19 mouse cellular contexts compared by ENCODE assay signal in genomic region chr12:76669956-76670530, GRCm38 (mm10). TPM values are rescaled to one million over a fixed set of nuclear protein-coding genes. Genes with fewer than 3 reads are reported as not detected.
DNase-seq lines count a peak whose midpoint lies in the region; ATAC-seq and TF ChIP-seq lines count a peak whose summit lies in the region.
"Had no signal": no experiment of that assay in that cellular context is flagged by ENCODE, and none has a peak within 500 bp of the region (broad histone marks: within the 10 kb centered on the region; RNA-seq: fewer than 3 reads in every experiment).

No protein-coding gene starts in this region.

- peaks cover 52% of the 10 kb centered on the region for H3K4me1 ChIP-seq in heart, embryonic 15.5 days (replicated peaks)
- H3K4me1 ChIP-seq in G1E (ENCODE audit: insufficient read depth, low read depth, low read length): peaks cover 85% of the 10 kb centered on the region
- peaks cover 42 to 52% of the 10 kb centered on the region in 2 experiments for H3K4me1 ChIP-seq in MEL (ENCODE audit: control insufficient read depth in 1 of 2, insufficient read depth in 2 of 2, low read length in 2 of 2)
- peaks cover 64% of the 10 kb centered on the region for H3K4me1 ChIP-seq in liver, embryonic 11.5 days (replicated peaks; ENCODE audit: control insufficient read depth, insufficient read depth, low read length)

- no peak for TF ChIP-seq EP300 in MEL (IDR thresholded peaks at IDR 0.05; ENCODE audit: low read depth in 1 of 2, low read length in 2 of 2)

- H3K79me2 ChIP-seq in MEL (ENCODE audit: control insufficient read depth, insufficient read depth, low read length, poor library complexity): peaks cover 5% of the 10 kb centered on the region; the same call in 1 of the 2 replicates

- ATAC-seq in heart, embryonic 15.5 days (replicated peaks; ENCODE audit: insufficient number of reproducible peaks, insufficient read depth, low FRiP score, low read depth): no peak
- no peak for ATAC-seq in G1E (ENCODE audit: extremely low read depth, insufficient number of reproducible peaks, low FRiP score, poor library complexity, severe bottlenecking)
- no peak for ATAC-seq in liver, embryonic 11.5 days (replicated peaks; ENCODE audit: low FRiP score)
- no peak for ATAC-seq in CD4-positive, CD25-positive, alpha-beta regulatory T cell, adult 4 months
- ATAC-seq: forebrain, embryonic 16.5 days; intestine, postnatal 0 days had no signal

- intact Hi-C loops in left cerebral cortex, postnatal 25 days (cut with DNase I): loop anchor here (5.0 kb wide), 1 partner anchor 42 kb away; the partner anchor contains the start of gene Sptb

- no peaks in the 10 kb centered on the region for H3K27me3 ChIP-seq in heart, embryonic 15.5 days
- no peaks in the 10 kb centered on the region for H3K27me3 ChIP-seq in G1E (ENCODE audit: insufficient read depth, low read length)
- no peaks in the 10 kb centered on the region for H3K27me3 ChIP-seq in MEL (ENCODE audit: control insufficient read depth in 1 of 2, insufficient read depth in 2 of 2, low read length in 2 of 2)
- H3K27me3 ChIP-seq in liver, embryonic 11.5 days (replicated peaks; ENCODE audit: control insufficient read depth, insufficient read depth, low read length): no peaks in the 10 kb centered on the region
- H3K27me3 ChIP-seq: CH12.LX; hindbrain, embryonic 13.5 days; limb, embryonic 13.5 days had no signal

- H3K4me3 ChIP-seq in heart, embryonic 15.5 days: no peak overlapping the region
- H3K4me3 ChIP-seq in G1E (ENCODE audit: low read depth, low read length): peak overlapping the region; percentile 58; the same call in 1 of the 2 replicates
- peak overlapping the region; percentile 3 to 5; a peak in 3 of 4 replicates for H3K4me3 ChIP-seq in MEL (ENCODE audit: control insufficient read depth in 1 of 2, insufficient read depth in 1 of 2, low read depth in 2 of 2, low read length in 2 of 2)
- H3K4me3 ChIP-seq in liver, embryonic 11.5 days (ENCODE audit: low read depth, low read length): 0 out of 2 replicates have a peak overlapping the region, but pooled peaks have one; percentile 10
- H3K4me3 ChIP-seq: hindbrain, embryonic 13.5 days; limb, embryonic 13.5 days had no signal

- peak overlapping the region; percentile 17; the same call in 1 of the 2 replicates for H3K4me2 ChIP-seq in heart, embryonic 15.5 days
- H3K4me2 ChIP-seq in liver, embryonic 11.5 days: peak overlapping the region; percentile 33
- H3K4me2 ChIP-seq: hindbrain, embryonic 13.5 days; limb, embryonic 13.5 days; midbrain, embryonic 11.5 days had no signal

- H3K27ac ChIP-seq in heart, embryonic 15.5 days: peak overlapping the region; percentile 9; the same call in 1 of the 2 replicates
- H3K27ac ChIP-seq in MEL (ENCODE audit: control insufficient read depth, low read depth, low read length): peak overlapping the region; percentile 95
- H3K27ac ChIP-seq in liver, embryonic 11.5 days (ENCODE audit: low read depth, low read length): peak overlapping the region; percentile 95
- H3K27ac ChIP-seq: hindbrain, embryonic 13.5 days; limb, embryonic 13.5 days had no signal

- no peak; a peak in 1 of 4 replicates for TF ChIP-seq POLR2A in MEL (IDR thresholded peaks at IDR 0.05; ENCODE audit: control insufficient read depth in 1 of 2, insufficient read depth in 1 of 2, low read depth in 1 of 2, low read length in 2 of 2, poor library complexity in 1 of 2)

- TF ChIP-seq RAD21 in MEL (IDR thresholded peaks at IDR 0.05; ENCODE audit: low read depth, low read length): no peak

- DNase-seq in heart, postnatal 4 days: no peak
- DNase-seq in G1E (ENCODE audit: low spot score) (no peak), MEL (ENCODE audit: low read depth, low spot score) (no peak)
- no peak for DNase-seq in liver, embryonic 11.5 days (ENCODE audit: low spot score)
- DNase-seq in left cerebral cortex, postnatal 25 days (ENCODE audit: low spot score in 2 of 2): no peak
- DNase-seq: gastrocnemius, postnatal 10 days; kidney, postnatal 36 days; layer of hippocampus, postnatal 36 days; lung, postnatal 14 days; right cerebral cortex, postnatal 14 days; thymus, adult 2 months had no signal

- H3K36me3 ChIP-seq in heart, embryonic 15.5 days: no peaks in the 10 kb centered on the region
- H3K36me3 ChIP-seq in G1E (replicated peaks) (peaks cover 55% of the 10 kb centered on the region), MEL (ENCODE audit: control insufficient read depth in 1 of 2, insufficient read depth in 2 of 2, low read length in 2 of 2) (peaks cover 0 to 53% of the 10 kb centered on the region in 2 experiments; a peak in 2 of 4 replicates)
- H3K36me3 ChIP-seq in liver, embryonic 11.5 days (ENCODE audit: control insufficient read depth, insufficient read depth, low read length): no peaks in the 10 kb centered on the region
- H3K36me3 ChIP-seq: hindbrain, embryonic 13.5 days; limb, embryonic 13.5 days had no signal

- no peaks in the 10 kb centered on the region for H3K9me3 ChIP-seq in heart, embryonic 15.5 days (replicated peaks)
- no peaks in the 10 kb centered on the region for H3K9me3 ChIP-seq in G1E (replicated peaks)
- H3K9me3 ChIP-seq in MEL (replicated peaks; ENCODE audit: insufficient read depth, low read length): no peaks in the 10 kb centered on the region
- H3K9me3 ChIP-seq in liver, embryonic 11.5 days (ENCODE audit: control insufficient read depth, low read length): no peaks in the 10 kb centered on the region
- H3K9me3 ChIP-seq: hindbrain, embryonic 13.5 days; limb, embryonic 13.5 days had no signal

- 33% methylated on average over 5 of the region's 5 CpGs for WGBS in heart, embryonic 15.5 days
- 27% methylated on average over 5 of the region's 5 CpGs for WGBS in liver, embryonic 11.5 days

- no peak for TF ChIP-seq CTCF in G1E (IDR thresholded peaks at IDR 0.05; ENCODE audit: low read depth, low read length)
- no peak for TF ChIP-seq CTCF in MEL (IDR thresholded peaks at IDR 0.05 in 2 of 3, conservative IDR thresholded peaks at IDR 0.05 in 1 of 3; ENCODE audit: control insufficient read depth in 1 of 3, insufficient read depth in 1 of 3, low read depth in 2 of 3, low read length in 3 of 3, poor library complexity in 1 of 3, severe bottlenecking in 1 of 3)

- no peak overlapping the region for H3K9ac ChIP-seq in heart, embryonic 15.5 days
- H3K9ac ChIP-seq in MEL (ENCODE audit: control insufficient read depth, low read depth, low read length, poor library complexity, severe bottlenecking): peak overlapping the region; percentile 69
- peak overlapping the region; percentile 10 for H3K9ac ChIP-seq in liver, embryonic 11.5 days (ENCODE audit: low read depth, low read length)
- H3K9ac ChIP-seq: hindbrain, embryonic 13.5 days; limb, embryonic 13.5 days had no signal

TF ChIP-seq in MEL, 35 proteins besides CTCF, POLR2A, EP300 and RAD21:
- TF ChIP-seq NRF1 (IDR thresholded peaks at IDR 0.05; ENCODE audit: insufficient read depth, low read depth, low read length, poor library complexity, severe bottlenecking) (no peak), CHD1 (IDR thresholded peaks at IDR 0.05; ENCODE audit: low read depth, low read length) (0 out of 2 replicates have a peak, but pooled peaks have one; percentile 59)
TF ChIP-seq in MEL: peak in this region for 1.

RNA-seq across cellular contexts. Expression of gene Sptb, which starts 40.3 kb away (rescaled TPM):
- polyA plus RNA-seq in heart, embryonic 15.5 days (2015; fragmentation: Nextera tagmentation; extraction: Ambion mirVana): 5.7 and 6.6 TPM in 2 replicates
- total RNA-seq in heart, postnatal 4 days (2021): 10 to 100 TPM; 62.2 to 62.6 TPM
- total RNA-seq in G1E (2014; fragmentation: Nextera tagmentation) (151 and 231 TPM in 2 replicates), G1E (2017) (64.1 and 78.7 TPM in 2 replicates), MEL (2012; rRNA removed) (34.4 and 35.4 TPM in 2 replicates)
- polyA plus RNA-seq in G1E (2012) (158 and 169 TPM in 2 replicates), MEL (2012; ENCODE audit: insufficient read depth in 1 of 2, insufficient read length in 2 of 2, low read depth in 1 of 2, low replicate concordance in 2 of 2, missing spikeins in 1 of 2) (10 to 100 TPM; 17.9 to 85.1 TPM)
- polyA plus RNA-seq in liver, embryonic 11.5 days (2014; fragmentation: Nextera tagmentation; extraction: Ambion mirVana): 53.4 and 61.2 TPM in 2 replicates
- total RNA-seq in left cerebral cortex, postnatal 25 days (2021): 10 to 100 TPM; 75.3 to 82.1 TPM
- polyA plus RNA-seq in CD4-positive, CD25-positive, alpha-beta regulatory T cell, adult 4 months (2017; shearing (Covaris generic)): under 1 TPM; 0.23 to 0.44 TPM

Comparison
In these comparisons a context has a peak if more than half of its experiments do, and no peak if none do; other contexts are left out.
1. H3K27ac ChIP-seq: peak in every context shown above with its lines; median percentile 95 in MEL; 95 in liver, embryonic 11.5 days; 9 in heart, embryonic 15.5 days.